Mouse (Mus musculus): Measurements from ENCODE around the gene Babam2.

The Babam2 gene

DNA sequence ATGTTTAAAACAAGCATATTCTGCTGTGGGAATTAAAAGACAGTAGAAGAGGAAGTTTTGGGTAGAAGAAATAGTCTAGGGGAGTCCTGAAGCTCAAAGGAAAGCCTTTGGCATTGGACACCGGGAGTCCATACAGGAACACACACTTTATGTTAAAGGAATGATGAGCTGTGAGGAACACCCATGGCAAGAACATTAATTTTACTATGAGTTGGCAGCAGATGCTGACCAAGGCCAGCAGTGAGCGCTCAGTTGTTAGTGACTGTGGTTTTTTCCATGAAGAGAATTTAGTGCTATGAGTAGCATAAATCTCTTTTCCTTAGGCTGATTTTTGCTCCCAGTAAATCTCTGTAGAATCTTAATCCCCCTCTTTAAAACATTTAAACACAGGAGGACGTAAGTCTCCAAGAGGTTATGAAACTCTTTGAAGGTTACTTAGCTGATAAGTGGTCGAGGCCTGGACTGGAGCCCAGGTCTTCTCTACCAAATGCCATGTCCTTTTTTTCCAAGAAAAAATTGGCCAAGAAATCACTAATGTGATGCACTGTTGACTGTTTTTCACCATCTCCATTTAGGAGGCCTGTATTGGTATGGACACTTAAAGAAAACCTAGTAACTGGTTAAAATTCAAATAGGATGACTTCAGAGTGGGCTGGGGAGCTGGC is 18.1 kb downstream of the Babam2 start:
- DNase-seq, result no peak

DNA sequence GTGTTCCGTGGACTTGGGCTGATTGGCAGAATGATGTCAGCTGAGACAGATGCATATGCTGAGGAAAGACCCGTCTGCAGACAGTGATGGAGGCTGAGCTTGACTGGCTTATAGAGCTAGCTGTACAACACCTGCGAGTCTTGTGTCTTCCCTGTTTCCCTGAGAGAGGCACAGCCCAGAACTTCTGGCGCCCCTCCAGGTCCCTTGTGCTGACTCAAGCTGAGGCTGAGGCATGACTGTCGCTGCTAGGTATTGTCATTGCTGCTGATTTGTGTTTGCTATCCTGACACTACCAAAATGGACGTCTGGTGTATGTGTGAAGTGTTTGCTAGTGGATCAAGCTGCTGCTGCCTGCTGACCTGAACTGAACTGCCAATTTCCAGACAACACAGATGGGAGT is 27.0 kb downstream of the Babam2 start:
- DNase-seq, result no peak

GRCm38 (mm10) chr5:31725885-31726284 is 28.4 kb downstream of the Babam2 start:
- DNase-seq, result no peak

- DNase-seq, result no peak
These were observed 30.0 kb downstream of the Babam2 start for GRCm38 (mm10) chr5:31727456-31727855.

DNA sequence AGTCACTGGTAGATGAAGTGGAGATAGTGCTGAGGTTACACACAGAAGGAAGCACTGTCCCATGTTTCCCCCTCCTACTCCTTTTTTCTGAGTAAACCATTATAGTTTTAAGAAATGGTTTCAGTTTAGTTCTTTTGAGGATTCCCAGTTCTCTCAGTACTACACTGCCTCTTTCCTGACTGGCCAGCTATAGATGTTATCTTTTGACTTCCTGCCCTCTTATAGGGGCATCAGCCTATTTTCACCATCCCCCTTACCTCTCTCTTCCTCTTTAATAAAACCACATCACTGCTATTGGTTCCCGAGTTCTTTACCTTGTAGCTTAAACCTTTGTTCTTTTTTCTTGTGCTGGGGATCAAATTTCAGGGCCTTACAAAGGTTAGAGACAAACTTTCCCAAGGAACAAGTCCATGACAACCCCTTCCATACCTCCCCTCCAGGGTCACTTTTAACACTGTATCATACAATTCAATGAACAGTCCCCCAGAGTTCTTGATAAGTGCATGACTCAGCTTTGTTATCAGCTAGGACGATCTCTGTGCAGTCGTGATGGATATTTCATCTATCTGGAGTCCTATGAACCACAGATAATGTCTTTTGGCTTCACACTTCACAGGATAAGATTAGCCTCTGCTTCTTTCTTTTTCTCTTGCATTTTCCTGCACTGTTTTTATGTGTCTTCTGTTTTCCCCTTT is 35.3 kb downstream of the Babam2 start:
- no peak for DNase-seq

DNA sequence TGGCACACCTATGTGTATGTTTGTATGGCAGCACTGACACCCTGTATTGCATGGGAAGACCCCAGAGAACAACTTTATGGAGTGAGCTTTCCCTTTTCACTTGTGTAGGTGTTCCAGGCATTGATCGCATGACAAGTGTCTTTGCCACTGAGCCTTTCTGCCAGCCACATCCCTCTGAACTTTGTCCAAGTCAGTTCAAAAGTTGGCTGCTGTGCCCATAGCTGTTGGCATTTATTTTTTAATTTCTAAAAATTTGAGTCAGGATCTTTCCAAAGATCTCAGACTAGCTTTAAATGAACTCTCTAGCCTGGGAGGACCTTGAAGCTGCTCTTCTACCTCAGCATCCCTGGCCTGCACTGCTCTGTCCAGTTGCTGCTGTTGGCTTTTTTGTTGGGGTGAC is 44.4 kb downstream of the Babam2 start:
- no peak for DNase-seq

DNA sequence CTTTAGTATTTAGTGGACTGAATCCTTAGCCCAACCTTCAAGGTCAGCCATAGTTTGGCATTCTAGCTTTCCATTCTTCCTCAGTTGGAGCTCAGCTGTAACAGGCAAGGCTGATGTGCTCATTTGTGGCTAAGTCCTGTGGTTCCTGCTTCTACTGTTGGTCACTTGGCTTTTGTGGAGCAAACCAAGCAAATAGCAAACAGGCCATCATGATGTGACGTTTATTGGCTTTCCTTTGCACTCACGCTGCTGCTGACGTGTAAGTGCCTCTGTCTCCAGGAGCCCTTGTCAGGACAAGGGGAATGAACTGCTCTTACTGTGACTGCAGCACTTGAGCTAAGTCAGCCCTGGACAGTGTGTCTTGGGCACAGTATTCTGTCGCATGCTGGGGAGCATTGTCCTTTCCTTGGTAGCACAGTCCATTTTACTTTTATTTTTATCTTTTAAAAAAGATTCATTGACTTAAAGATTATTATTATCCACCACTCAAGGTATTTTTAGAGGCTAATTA is 45.1 kb downstream of the Babam2 start:
- no peak for DNase-seq

DNA sequence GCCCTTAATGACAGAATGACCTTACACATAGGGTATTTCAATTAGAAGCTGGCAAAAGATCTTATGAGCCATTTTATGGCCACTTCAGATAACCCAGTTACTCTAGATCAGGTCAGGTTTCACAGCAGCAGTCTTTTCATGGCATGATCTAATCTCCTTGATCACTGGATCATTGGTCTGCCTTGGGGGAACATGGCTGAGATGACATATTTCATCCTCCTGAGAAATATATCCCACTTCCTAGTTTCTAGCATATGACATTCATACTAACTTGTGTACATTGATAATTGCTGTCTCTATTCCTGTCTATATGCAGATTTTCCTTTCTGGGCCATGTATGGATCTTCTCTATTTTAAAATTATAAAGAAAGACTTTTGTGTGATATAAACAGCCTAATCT is 51.9 kb downstream of the Babam2 start:
- DNase-seq, result no peak

DNA sequence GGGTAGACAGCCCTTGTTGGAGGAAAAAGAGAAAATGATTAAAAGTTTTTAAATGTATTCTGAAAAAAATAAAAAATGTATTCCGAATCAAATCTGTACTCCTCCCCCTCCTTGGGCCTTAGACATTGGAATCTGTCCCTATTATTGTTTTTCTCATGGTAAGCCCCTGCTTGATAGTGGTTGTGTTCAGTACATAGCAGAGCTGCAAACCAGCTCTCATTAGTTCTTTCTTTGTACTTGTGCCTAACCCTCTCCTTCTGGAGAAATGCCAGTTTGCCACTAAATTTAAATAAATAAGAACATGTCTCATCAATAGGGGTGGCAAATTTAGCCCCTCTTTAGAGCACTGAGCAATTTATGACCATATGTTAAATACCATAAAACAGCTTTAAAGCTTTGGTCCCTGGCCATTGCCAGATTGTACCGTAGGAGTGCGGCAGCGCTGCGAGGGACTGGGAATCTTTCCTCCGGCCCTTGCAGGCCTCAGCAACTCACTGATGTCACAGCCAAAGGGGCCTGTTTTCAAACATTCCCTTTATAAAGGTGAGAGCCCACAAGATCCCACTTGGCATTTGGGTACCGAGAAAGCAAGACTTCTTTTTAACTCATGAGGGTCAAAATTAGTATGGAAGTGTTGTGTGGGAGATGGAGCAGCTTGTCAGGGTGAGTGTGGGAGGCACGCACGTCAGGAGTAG is 52.9 kb downstream of the Babam2 start:
- no peak for DNase-seq

DNA sequence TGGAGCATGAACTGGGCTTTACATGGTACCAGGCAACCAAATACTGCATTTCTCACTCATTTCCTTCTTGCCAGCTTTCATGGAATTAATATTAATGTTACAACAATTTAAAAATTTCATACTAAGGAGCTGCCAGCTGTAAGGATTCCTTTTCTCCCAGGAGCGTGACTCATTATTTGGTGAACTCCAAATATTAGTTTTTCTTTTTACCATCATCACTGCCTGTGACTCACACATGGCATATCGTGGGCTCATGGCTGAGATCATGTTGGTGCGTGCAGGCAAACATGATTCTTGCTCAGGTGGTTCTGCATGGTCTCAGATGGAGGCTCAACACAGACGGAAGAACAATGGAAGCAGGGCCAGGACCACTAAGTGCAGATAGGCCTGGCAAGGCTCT is 53.5 kb downstream of the Babam2 start:
- DNase-seq, result no peak

DNA sequence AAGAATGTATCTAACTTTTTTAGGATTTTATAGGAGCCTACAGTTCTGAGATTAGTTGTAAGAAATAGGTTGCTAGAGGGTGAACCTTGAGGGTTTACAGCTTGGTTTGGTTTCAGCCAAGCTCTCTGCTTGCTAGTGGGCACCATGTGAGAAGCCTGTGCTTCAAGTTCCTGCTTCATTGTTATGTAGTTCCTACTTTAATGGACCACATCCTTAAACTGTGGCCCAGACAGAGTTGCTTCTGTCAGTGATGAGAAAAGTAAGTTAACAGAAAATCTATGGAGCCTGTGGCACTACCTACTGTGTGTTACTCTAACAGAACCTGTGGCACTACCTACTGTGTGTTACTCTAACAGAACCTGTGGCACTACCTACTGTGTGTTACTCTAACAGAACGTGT is 57.1 kb downstream of the Babam2 start:
- DNase-seq, result no peak

DNA sequence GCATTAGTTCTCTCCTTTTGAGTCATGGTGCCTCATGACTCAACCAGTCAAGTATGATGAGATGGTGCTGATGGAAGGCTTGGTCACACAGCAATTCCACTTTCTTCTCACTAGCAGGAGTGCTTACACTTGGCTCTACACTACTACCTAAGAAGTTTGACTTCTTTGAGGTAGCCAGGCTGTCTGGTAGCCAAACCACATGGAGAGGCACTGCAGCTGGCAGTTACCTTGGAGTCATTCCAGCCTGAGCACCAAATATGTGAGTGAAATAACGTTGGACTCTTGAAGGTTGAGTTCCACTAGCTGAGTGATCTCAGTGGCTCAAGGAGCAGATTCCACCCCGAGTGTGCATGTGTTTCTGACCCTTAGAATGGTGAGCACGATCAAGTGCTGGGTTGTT is 57.8 kb downstream of the Babam2 start:
- DNase-seq, result no peak

DNA sequence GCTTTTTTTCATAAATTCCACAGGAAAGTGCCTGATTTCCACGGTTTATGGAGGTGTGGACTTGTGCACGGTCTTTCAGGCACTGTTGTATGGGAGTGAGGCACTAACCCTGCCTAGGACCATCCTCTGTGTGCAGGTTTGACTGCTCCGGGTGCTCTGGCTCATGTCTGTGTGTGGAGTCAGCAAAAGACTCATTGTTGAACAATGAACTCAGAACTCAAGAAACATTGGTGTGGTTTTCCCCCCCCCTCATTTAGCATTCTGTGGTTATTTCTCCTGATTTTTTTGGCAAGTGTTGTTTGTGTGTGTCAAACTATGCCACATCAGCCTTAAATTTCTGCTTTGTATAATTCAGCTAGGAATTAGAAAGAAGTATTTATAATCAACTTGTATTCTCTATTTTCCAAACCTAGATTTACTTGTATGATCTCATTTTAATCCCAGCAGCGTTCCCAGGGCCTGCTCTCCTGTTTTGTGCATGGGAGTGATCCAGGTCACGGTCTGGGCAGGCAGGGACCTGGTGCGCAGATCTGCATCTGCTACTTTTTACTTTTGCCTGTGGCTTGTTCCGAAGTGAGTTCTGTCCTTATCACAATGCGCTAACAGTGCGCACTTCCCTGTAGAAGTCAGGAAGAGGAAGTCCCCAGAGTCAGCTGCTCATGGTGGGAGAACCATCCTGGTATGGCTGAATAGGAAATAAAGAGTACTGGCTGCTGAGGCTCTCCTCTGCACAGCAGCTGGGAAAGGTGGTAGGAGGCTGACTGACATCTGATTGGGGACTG is 61.0 kb downstream of the Babam2 start:
- no peak for DNase-seq

GRCm38 (mm10) chr5:31761836-31762235 is 64.4 kb downstream of the Babam2 start:
- no peak for DNase-seq

DNA sequence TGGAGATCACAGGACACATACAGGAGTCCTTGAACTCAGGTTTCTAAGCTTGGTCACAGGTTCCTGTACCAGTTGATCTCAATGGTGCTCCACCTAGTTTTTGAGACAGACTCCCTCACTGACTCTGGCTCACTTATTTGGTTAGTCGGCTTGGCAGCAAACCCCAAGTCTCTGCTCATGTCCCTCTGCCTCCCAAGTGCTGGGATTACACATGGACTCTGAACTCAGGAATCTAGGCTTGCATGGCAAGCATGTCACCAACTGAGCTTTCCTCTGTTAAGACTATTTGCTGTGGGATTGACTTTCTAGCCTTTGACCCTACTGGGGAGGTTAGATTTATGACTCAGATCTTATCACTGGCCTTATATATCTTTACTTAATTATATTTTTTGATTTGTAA is 65.3 kb downstream of the Babam2 start:
- DNase-seq, result no peak

DNA sequence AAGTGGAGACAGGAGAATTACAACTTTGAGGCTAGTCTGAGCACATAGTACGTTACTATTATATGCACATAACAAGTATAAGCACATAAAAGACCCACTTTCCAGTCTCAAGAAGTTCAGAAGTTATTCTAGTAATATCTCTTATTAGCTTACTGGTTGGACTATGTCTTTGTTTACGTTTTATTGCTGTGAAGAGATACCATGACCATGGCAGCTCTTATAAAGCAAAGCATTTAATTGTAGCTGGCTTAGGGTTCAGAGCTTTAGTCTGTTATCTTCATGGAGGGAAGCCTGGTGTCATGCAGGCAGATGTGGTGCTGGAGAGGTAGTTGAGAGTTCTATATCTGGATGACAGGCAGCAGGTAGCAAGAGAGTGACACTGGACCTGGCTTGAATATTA is 68.3 kb downstream of the Babam2 start:
- DNase-seq, result no peak

- DNase-seq, result no peak
These were observed 69.5 kb downstream of the Babam2 start for GRCm38 (mm10) chr5:31766841-31767542.

- DNase-seq, result no peak
These were observed 74.0 kb downstream of the Babam2 start for GRCm38 (mm10) chr5:31771486-31771885.

DNA sequence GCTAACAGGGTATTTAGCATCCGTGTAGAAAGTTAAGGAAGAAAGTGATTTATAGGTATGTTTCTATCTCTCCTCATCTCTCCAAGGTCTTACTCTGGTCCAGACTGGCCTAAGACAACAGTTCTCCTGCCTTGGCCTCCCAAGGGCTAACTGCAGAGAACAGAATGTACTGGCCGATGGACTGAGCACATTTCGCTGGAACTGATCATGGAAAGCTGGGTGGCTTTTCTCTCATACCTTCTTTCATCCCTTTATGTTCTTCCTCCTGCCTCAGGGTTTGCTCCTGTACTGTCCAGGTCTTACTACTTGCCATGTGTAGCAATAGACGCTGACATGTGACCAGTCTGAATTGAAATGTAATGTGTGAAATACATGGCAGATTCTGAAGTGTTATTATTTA is 74.4 kb downstream of the Babam2 start:
- no peak for DNase-seq

DNA sequence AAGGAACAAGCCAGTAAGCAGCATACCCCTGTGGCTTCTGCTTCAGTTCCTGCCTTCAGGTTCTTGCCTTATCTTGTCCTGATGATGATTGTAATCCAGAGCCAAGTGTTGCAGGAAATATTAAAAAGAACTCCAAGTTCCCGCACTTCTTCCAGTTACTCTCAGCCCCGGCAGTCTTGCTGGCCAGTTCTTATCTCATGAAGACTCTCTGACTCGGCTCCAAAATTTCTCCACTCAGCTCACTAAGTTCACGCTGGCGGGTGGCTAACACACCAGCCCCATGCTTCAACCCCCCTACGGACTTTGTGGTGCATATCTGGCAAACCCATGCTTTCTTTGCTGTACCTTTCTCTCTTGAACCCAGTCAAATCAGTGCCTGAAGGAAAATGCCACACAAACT is 77.5 kb downstream of the Babam2 start:
- DNase-seq, result no peak

GRCm38 (mm10) chr5:31781624-31782023 is 84.1 kb downstream of the Babam2 start:
- DNase-seq, result no peak

DNA sequence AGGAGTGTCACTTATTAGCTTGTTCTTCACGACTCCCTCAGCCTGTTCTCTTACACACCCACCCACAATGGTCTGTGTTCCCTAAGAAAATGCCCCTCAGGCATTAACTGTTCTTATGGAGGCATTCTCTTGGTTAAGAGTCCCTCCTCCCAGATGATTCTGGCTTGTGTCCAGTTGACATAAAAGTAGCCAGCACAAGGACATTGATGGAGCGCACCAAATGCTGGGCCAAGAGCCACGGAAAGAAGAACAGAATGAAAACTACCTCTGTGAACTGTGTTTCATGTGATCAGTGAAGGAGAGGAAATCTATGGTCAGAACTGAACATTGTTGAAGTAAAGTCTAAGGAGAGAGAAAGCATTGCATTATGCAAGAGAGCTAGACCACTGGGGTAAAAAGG is 89.7 kb downstream of the Babam2 start:
- no peak for DNase-seq

GRCm38 (mm10) chr5:31787622-31788021 is 90.1 kb downstream of the Babam2 start:
- no peak for DNase-seq

All from cerebellum, adult 11-12 months (tissue).